Mouse (Mus musculus): ENCODE data around the gene Fshr.

- TF ChIP-seq CTCF (IDR thresholded peaks at IDR 0.05; ENCODE audit: control insufficient read depth, insufficient read depth, low read length) (no peak), POLR2A (IDR thresholded peaks at IDR 0.05; ENCODE audit: borderline replicate concordance, control insufficient read depth, low read depth, low read length) (no peak)
These were observed 151.4 kb downstream of the Fshr start for GRCm38 (mm10) chr17:89049071-89049470.

Data from bone marrow, adult 2 months (tissue).